Mouse (Mus musculus): ENCODE results near the gene Dip2c. TPM values are rescaled to one million over a fixed set of nuclear protein-coding genes. Genes with fewer than 3 reads are reported as not detected.
A peak's percentile ranks its signal among the peaks of the same experiment; 100 is the strongest.

The Dip2c gene
- polyA plus RNA-seq, 1 experiment, result 9.3 TPM

GRCm38 (mm10) chr13:9329307-9329915, 53.1 kb downstream of the Dip2c start:
- no peak for DNase-seq (ENCODE audit: low read depth)

GRCm38 (mm10) chr13:9333187-9333586, 56.9 kb downstream of the Dip2c start:
- DNase-seq (ENCODE audit: low read depth), result no peak

DNA sequence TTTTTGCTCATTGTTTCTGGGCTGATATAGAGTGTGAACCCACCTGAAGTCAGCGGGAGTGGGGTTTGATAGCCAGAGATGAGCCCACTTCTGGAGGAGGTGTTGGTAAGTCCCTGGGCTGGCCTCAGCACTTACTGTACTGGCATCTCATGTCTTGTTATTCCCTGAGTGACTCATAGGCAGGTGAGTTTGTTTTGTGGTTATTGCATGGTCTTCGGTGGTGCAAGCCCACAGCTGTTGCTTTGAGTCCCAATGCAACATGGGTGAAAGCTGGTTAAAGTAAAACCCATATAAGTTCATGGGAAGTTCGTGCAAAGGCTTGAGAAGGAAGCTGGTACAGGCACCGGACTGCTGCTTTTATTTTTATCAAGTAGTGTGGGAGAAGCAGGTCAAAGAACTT, 64.0 kb downstream of the Dip2c start:
- no peak for DNase-seq (ENCODE audit: low read depth)

- DNase-seq (ENCODE audit: low read depth), result no peak
Observed at GRCm38 (mm10) chr13:9342696-9343095, 66.4 kb downstream of the Dip2c start.

GRCm38 (mm10) chr13:9347448-9347847, 71.1 kb downstream of the Dip2c start:
- DNase-seq (ENCODE audit: low read depth), result no peak

GRCm38 (mm10) chr13:9350670-9351069, 74.3 kb downstream of the Dip2c start:
- DNase-seq (ENCODE audit: low read depth), result peak; percentile 6

DNA sequence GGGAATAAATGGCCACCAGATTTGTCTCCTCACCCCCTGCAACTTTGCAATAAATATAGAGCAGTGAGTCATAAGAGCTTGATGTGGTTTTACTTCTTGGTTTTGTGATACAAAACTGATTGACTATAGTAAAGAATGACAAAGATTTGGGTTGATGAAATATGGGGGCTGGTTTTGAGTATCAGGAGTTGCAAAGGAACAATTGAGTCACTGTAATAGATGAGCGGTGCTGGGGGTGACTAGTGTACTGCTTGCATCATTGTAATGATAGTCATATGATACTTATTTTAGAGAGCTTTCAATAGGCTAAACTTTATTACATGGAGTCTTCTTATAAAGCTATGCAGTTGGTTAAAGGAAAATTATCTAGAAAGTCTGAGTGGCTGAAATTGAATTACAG, 77.6 kb downstream of the Dip2c start:
- DNase-seq (ENCODE audit: low read depth), result no peak

GRCm38 (mm10) chr13:9355331-9355730, 79.0 kb downstream of the Dip2c start:
- no peak for DNase-seq (ENCODE audit: low read depth)

DNA sequence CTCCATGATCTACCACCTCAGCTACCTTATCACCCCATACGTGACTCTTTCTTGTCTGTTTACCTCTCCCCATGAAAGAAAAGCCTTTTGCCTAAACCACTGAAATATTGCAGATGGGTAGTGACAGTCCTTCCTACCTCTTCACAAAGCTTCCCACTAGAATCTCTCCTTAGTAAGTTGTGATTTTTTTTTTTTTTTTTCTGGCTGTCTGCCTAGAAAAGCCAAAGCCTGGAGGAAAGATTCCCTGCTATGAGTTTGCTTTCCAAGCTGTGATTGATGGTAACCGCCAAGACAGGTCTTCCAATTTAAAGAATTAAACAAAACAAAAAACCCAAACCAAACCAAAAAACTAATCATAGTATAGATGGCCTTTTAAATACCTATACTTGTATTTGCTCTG, 85.1 kb downstream of the Dip2c start:
- no peak for DNase-seq (ENCODE audit: low read depth)

- DNase-seq (ENCODE audit: low read depth), result no peak
Observed at GRCm38 (mm10) chr13:9371387-9371786, 95.1 kb downstream of the Dip2c start.

DNA sequence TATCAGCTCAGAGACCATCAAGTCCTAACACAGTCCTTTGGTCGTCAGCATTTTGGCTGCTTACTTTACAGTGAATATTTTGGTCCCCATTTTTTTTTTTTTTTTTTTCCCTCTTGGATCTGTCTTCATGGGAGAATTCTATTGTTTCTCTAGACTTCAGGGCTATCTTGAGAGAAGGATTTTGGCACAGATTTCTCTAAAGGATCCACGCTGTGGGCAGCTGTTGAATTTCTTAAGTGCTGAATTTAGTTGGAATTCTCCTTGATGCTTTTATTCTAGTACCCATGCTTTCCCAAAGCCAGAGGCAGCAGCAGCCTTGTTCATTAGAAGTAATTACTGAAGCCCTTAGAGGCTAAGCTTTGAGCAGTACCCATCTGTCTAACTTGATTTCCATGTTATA, 100.8 kb downstream of the Dip2c start:
- no peak for DNase-seq (ENCODE audit: low read depth)

DNA sequence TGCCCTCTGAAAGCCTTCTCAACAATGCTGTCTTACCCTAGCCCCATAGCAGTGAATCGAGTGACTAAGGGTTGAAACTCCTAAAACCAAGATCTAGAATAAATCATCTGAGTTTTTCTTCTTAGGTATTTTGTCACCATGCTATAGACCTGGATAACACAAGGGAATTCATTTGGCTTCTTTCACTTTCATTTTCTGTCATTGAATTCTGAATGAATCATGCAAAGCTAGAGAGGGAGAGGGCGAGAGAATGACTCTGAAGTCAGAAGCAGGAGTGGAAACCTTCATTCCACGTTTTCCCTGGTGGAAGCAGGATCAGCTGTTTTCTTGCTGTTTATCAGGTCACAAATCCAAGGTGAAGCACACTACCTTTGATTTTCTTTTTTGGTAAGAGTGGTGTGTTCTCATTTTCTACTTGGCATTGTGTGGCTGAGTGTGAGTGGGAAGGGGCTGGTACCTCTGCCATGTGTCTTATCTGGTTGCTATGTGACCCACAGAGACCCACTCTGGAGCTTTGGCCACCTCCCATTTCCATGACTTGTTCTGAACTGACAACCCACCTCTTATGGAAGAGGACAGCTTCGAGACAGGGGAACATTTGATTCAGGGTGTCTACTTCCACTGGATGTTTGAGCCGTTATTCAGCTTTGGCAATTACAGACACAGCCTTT, 104.5 kb downstream of the Dip2c start:
- DNase-seq (ENCODE audit: low read depth), result no peak

GRCm38 (mm10) chr13:9388017-9388416, 111.7 kb downstream of the Dip2c start:
- DNase-seq (ENCODE audit: low read depth), result no peak

- no peak for DNase-seq (ENCODE audit: low read depth)
Observed at GRCm38 (mm10) chr13:9389334-9389733, 113.0 kb downstream of the Dip2c start.

GRCm38 (mm10) chr13:9390204-9390804, 114.0 kb downstream of the Dip2c start:
- DNase-seq (ENCODE audit: low read depth), result no peak

DNA sequence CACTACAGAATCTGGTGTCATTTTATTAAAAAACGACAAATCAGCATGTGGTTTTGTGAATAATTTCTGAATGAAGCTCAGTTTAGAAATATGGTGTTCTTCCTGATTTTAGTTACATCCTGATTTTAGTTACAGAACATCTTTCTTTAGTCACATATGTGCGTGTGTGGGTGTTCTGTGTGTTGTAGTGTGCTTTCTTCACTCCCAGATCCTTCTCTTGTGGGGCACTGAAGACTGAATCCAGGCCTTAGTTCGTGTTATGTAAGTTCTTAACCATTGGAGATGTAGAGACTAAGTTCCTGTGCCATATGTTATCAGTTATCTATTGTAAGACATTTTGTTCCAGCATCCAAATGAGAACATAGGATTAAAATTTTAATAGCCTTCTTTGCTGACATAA, 117.1 kb downstream of the Dip2c start:
- DNase-seq (ENCODE audit: low read depth), result peak; percentile 46

- no peak for DNase-seq (ENCODE audit: low read depth)
Observed at GRCm38 (mm10) chr13:9395286-9395685, 119.0 kb downstream of the Dip2c start.

DNA sequence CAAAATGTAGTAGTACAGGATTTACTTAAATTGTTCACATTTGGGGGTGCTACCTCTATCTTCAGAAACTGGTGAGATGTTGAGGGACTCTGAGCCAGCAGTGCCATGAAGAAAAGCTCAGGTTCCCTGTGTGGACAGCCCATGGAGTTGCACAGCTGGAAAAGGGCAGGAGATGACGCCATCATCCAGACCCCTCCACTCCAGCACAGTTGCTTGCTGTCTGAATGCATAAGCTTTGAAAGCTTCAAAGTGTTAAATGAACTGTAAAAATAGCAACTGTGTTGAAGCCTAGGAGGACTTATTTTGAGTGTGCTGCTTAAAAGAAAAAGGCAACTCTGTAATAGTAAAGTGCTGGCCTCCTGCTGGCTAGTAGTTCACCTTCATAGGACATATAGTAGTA, 122.5 kb downstream of the Dip2c start:
- DNase-seq (ENCODE audit: low read depth), result no peak

DNA sequence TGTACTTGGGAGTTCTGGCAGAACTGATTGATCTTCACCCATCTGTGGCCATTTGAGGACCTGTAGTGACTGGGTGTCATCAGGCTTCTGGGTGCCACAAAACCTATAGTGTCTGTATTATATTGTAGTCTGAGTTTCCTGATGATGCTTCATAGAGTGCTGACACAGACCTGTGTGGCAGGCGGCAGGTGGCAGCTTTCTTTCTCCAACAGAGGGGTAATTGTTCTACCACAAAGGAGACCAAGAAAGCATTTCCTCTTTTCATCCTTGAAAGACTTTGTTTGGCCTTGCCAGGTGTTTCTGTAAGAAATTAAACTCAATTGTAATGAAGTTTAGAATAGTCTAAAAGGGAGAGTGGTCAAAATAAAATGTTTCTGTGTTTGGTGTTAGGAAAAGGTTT, 129.1 kb downstream of the Dip2c start:
- no peak for DNase-seq (ENCODE audit: low read depth)

GRCm38 (mm10) chr13:9408983-9409382, 132.7 kb downstream of the Dip2c start:
- DNase-seq (ENCODE audit: low read depth), result no peak

GRCm38 (mm10) chr13:9418441-9418840, 142.1 kb downstream of the Dip2c start:
- no peak for DNase-seq (ENCODE audit: low read depth)

DNA sequence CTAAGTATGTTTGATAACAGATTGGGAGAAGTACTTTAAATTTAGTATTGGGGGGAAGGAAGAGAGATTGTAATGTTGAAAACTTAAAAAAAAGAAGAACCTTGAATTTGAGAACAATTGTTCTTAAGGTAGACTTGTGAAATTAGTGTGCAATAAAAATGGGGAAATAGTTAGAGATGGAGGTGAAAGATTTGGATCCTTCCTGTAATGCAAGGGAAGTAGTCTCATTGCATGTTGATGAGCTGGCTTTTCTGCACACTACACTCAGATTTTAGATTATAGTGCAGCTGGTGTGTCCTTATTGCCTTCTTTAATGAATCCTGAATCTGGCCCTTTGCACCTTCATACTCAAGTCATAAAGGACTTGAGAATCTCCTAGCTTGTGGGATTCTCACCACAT, 142.9 kb downstream of the Dip2c start:
- no peak for DNase-seq (ENCODE audit: low read depth)

- no peak for DNase-seq (ENCODE audit: low read depth)
Observed at GRCm38 (mm10) chr13:9421949-9422348, 145.6 kb downstream of the Dip2c start.

Data from gonadal fat pad, adult 2 months (tissue).